Mouse (Mus musculus): ENCODE results near the gene Adamts7. TPM values are rescaled to one million over a fixed set of nuclear protein-coding genes. Genes with fewer than 3 reads are reported as not detected.
A peak's percentile ranks its signal among the peaks of the same experiment; 100 is the strongest.

Gene Adamts7
- polyA plus RNA-seq, 1 experiment from 2014 or later: 0.71 TPM

DNA sequence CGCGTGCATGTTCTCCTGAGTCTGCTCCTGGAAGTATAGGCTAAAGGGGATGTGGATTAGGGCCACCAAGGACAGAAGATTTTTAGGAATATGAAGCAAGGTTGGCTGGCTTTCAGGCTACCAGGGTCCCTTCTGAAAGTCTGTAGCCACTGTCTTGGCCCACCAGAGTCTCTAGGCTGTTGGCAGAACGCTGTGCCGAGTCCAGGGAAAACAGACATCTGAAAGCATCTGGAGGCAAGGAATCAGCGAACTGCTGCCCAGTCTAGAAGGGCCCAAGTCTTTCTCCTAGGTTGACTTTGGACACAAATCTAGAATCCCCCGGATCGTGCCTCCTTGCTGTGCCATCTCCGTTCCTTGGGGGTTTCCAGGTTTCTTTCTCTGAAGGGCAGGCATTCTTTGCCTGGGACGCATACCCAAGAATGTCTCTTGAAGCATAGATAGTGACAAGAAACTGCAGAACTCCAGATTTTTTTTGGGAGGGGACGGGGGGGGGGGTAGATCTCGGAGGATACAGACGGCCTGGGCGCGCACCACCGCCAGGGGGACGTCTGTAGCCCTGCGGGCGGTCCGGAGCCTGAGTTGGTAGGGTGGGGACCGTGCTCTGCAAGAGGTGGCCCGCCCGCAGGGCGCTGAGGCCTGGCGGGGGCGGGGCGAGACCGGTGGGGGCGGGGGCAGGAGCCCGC, 485 bp upstream of the Adamts7 start:
- H3K9ac ChIP-seq: no peak overlapping the region
- H3K4me1 ChIP-seq (replicated peaks): peaks cover 10% of the 10 kb centered on the region
- whole genome bisulfite sequencing (ENCODE audit: insufficient replicate concordance): 8% methylated on average over 29 of the region's 29 CpGs
- H3K9me3 ChIP-seq (replicated peaks): no peaks in the 10 kb centered on the region
- no peaks in the 10 kb centered on the region for H3K36me3 ChIP-seq (replicated peaks)
- H3K27me3 ChIP-seq: peaks cover 45% of the 10 kb centered on the region
- peak overlapping the region; percentile 78 for H3K4me2 ChIP-seq
- H3K4me3 ChIP-seq (replicated peaks): peak overlapping the region; percentile 55
- peak; percentile 62 for ATAC-seq (ENCODE audit: insufficient read depth)
- H3K27ac ChIP-seq (replicated peaks): no peak overlapping the region

GRCm38 (mm10) chr9:90163749-90164095, 853 bp downstream of the Adamts7 start:
- 0 out of 2 replicates have a peak, but pooled peaks have one; percentile 19 for ATAC-seq (ENCODE audit: insufficient read depth)
- Histone ChIP-seq H3K27me3 (peaks cover 45% of the 10 kb centered on the region), H3K4me2 (peak overlapping the region; percentile 78), H3K27ac (replicated peaks) (no peak overlapping the region), H3K36me3 (replicated peaks) (no peaks in the 10 kb centered on the region), H3K9ac (no peak overlapping the region), H3K4me1 (replicated peaks) (peaks cover 10% of the 10 kb centered on the region), H3K9me3 (replicated peaks) (no peaks in the 10 kb centered on the region), H3K4me3 (replicated peaks) (peak overlapping the region; percentile 55)
- WGBS (ENCODE audit: insufficient replicate concordance): 1% methylated on average over 18 of the region's 18 CpGs

DNA sequence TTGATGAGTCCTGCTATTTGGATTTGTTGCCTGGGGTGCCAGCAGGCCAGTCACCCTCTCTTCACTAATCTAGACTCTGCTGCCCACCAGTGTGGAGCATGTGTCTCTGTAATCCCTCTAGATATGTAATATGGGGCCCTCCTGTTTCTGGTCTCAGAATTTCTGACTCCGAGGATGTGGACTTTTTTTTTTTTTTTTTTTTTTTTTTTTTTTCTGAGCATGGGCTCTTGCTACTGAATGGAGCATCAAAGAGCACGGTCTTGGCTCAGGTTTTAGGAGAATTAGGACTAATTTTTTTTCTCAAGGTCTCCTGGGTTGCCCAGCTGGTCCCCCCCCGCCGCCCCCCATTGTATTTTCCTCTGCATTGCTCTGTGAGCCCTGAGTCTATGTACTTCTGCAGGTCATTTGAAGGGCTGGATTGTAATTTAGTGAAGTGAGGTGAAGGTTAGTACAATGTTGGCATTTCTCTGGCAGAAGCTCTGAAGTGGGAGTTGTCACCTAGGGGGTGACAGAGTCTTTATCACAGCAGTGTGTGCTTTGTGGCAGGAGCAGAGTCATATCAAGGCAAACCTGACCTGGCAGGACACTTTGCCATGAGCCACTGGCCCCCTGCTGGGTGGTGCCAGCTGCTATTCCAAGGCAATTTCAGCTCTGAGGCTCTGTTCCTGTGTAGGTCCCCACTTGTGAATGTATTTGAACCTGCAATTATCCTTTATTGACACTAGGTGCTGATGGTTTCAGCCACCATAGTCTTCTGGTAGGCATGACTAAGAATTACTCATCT, 2.0 kb downstream of the Adamts7 start:
- 51% methylated on average over 4 of the region's 4 CpGs for WGBS (ENCODE audit: insufficient replicate concordance)
- Histone ChIP-seq H3K4me3 (replicated peaks) (no peak overlapping the region), H3K9me3 (replicated peaks) (no peaks in the 10 kb centered on the region), H3K36me3 (replicated peaks) (no peaks in the 10 kb centered on the region), H3K27me3 (peaks cover 45% of the 10 kb centered on the region), H3K4me2 (no peak overlapping the region), H3K27ac (replicated peaks) (no peak overlapping the region), H3K4me1 (replicated peaks) (peaks cover 10% of the 10 kb centered on the region), H3K9ac (no peak overlapping the region)
- ATAC-seq (ENCODE audit: insufficient read depth): no peak

DNA sequence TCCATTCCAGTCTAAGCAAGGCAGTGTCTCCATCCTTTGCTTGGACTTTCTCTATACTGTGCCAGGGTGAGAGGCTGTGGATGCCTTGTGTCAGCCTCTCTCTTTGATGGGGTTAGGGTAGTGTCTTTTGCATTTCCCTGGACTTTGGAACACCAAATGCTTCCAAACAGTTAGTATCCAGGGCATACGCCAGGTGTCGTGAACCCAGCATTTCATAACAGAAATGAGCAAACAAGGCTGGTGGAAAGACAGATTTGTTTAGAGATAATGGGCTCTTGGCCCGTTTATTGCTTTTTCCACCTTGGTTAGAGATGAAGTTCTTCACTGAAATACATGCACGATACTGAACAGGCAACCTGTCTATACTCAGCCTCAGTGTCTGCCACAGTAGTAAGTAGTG, 2.7 kb downstream of the Adamts7 start:
- Histone ChIP-seq H3K27ac (replicated peaks) (no peak overlapping the region), H3K4me3 (replicated peaks) (no peak overlapping the region), H3K4me2 (no peak overlapping the region), H3K9me3 (replicated peaks) (no peaks in the 10 kb centered on the region), H3K4me1 (replicated peaks) (peaks cover 10% of the 10 kb centered on the region), H3K9ac (no peak overlapping the region), H3K36me3 (replicated peaks) (no peaks in the 10 kb centered on the region), H3K27me3 (peaks cover 45% of the 10 kb centered on the region)
- WGBS (ENCODE audit: insufficient replicate concordance): 57% methylated on average over 4 of the region's 4 CpGs
- ATAC-seq (ENCODE audit: insufficient read depth): no peak

GRCm38 (mm10) chr9:90166615-90167014, 3.7 kb downstream of the Adamts7 start:
- Histone ChIP-seq H3K4me3 (replicated peaks) (no peak overlapping the region), H3K9ac (no peak overlapping the region), H3K4me2 (no peak overlapping the region), H3K27me3 (peaks cover 39% of the 10 kb centered on the region), H3K36me3 (replicated peaks) (no peaks in the 10 kb centered on the region), H3K27ac (replicated peaks) (no peak overlapping the region), H3K9me3 (replicated peaks) (no peaks in the 10 kb centered on the region), H3K4me1 (replicated peaks) (peaks cover 10% of the 10 kb centered on the region)
- WGBS (ENCODE audit: insufficient replicate concordance): 56% methylated on average over 5 of the region's 5 CpGs
- ATAC-seq (ENCODE audit: insufficient read depth): no peak

GRCm38 (mm10) chr9:90169965-90170364, 7.1 kb downstream of the Adamts7 start:
- no peaks in the 10 kb centered on the region for H3K9me3 ChIP-seq (replicated peaks)
- H3K27ac ChIP-seq (replicated peaks): no peak overlapping the region
- H3K4me3 ChIP-seq (replicated peaks): no peak overlapping the region
- no peak overlapping the region for H3K4me2 ChIP-seq
- no peak for ATAC-seq (ENCODE audit: insufficient read depth)
- H3K36me3 ChIP-seq (replicated peaks): no peaks in the 10 kb centered on the region
- H3K4me1 ChIP-seq (replicated peaks): no peaks in the 10 kb centered on the region
- peaks cover 5% of the 10 kb centered on the region for H3K27me3 ChIP-seq
- WGBS (ENCODE audit: insufficient replicate concordance): 64% methylated on average over 4 of the region's 4 CpGs
- no peak overlapping the region for H3K9ac ChIP-seq

GRCm38 (mm10) chr9:90171421-90171820, 8.6 kb downstream of the Adamts7 start:
- WGBS (ENCODE audit: insufficient replicate concordance): 75% methylated on average over 19 of the region's 19 CpGs
- Histone ChIP-seq H3K36me3 (replicated peaks) (no peaks in the 10 kb centered on the region), H3K9ac (no peak overlapping the region), H3K9me3 (replicated peaks) (no peaks in the 10 kb centered on the region), H3K27me3 (no peaks in the 10 kb centered on the region), H3K4me2 (no peak overlapping the region), H3K4me1 (replicated peaks) (no peaks in the 10 kb centered on the region), H3K4me3 (replicated peaks) (no peak overlapping the region), H3K27ac (replicated peaks) (no peak overlapping the region)
- ATAC-seq (ENCODE audit: insufficient read depth): no peak

DNA sequence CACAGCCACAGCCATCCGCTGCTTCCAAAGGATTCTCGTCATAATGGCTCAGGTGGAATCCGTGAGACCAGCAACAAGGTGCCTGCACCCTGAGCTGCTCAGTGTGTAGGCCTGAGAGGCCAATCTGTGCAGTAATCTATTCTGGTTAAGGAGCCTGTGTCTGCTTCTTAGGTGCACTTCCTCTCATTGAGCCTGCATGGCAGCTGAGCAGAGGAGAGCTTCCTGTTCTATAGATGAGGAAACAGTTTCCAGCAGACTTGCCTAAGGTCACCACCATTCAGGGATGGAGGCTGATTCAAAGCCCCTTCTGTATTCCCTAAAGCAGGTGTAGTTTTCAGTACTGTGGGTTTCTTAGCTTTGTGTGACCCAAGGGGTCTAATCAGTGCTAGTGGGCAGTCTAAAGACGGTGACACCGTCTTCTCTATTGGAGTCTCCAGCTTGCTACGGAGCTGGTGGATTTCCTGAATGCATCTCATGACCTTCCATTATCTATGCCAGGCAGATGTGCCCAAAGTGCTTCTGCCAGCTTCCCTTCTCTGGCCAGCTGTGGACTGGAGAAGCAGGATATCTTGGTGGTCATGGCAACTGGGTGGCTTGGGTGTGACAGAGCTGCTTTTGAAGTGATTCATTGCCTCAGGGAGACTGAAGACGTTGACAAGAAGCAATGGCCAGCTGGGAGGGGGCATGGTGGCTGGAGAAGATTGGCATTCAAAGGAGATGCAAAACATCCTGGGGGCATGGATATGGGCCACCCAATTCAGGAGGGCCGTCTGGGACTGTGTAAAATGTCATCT, 9.9 kb downstream of the Adamts7 start:
- Histone ChIP-seq H3K36me3 (replicated peaks) (no peaks in the 10 kb centered on the region), H3K4me1 (replicated peaks) (no peaks in the 10 kb centered on the region), H3K9ac (no peak overlapping the region), H3K4me3 (replicated peaks) (no peak overlapping the region), H3K9me3 (replicated peaks) (no peaks in the 10 kb centered on the region), H3K4me2 (no peak overlapping the region), H3K27me3 (no peaks in the 10 kb centered on the region), H3K27ac (replicated peaks) (no peak overlapping the region)
- 52% methylated on average over 8 of the region's 8 CpGs for WGBS (ENCODE audit: insufficient replicate concordance)
- ATAC-seq (ENCODE audit: insufficient read depth): no peak

- whole genome bisulfite sequencing (ENCODE audit: insufficient replicate concordance): 41% methylated on average over 3 of the region's 3 CpGs
- H3K9ac ChIP-seq: no peak overlapping the region
- no peak overlapping the region for H3K4me2 ChIP-seq
- no peaks in the 10 kb centered on the region for H3K36me3 ChIP-seq (replicated peaks)
- no peak for ATAC-seq (ENCODE audit: insufficient read depth)
- H3K27me3 ChIP-seq: no peaks in the 10 kb centered on the region
- no peak overlapping the region for H3K4me3 ChIP-seq (replicated peaks)
- no peak overlapping the region for H3K27ac ChIP-seq (replicated peaks)
- no peaks in the 10 kb centered on the region for H3K9me3 ChIP-seq (replicated peaks)
- H3K4me1 ChIP-seq (replicated peaks): no peaks in the 10 kb centered on the region
These were observed 10.5 kb downstream of the Adamts7 start for GRCm38 (mm10) chr9:90173330-90173729.

- Histone ChIP-seq H3K4me1 (replicated peaks) (no peaks in the 10 kb centered on the region), H3K27ac (replicated peaks) (no peak overlapping the region), H3K4me2 (no peak overlapping the region), H3K9me3 (replicated peaks) (no peaks in the 10 kb centered on the region), H3K9ac (no peak overlapping the region), H3K36me3 (replicated peaks) (no peaks in the 10 kb centered on the region), H3K4me3 (replicated peaks) (no peak overlapping the region), H3K27me3 (no peaks in the 10 kb centered on the region)
- 54% methylated on average over 5 of the region's 5 CpGs for WGBS (ENCODE audit: insufficient replicate concordance)
- ATAC-seq (ENCODE audit: insufficient read depth): no peak
These were observed 16.5 kb downstream of the Adamts7 start for GRCm38 (mm10) chr9:90179409-90179808.

Data from liver, embryonic 15.5 days (tissue).